Mouse (Mus musculus) erythroblast, adult 5-6 weeks (primary cell): ENCODE measurements around the gene Nr2f6. TPM values are rescaled to one million over a fixed set of nuclear protein-coding genes. Genes with fewer than 3 reads are reported as not detected.

ENCODE experiments used
- ATAC-seq: replicated peaks from 2 replicates; pipeline ENCODE4 v1.8.0; 2016; ENCODE audit warnings: moderate number of reproducible peaks, mild to moderate bottlenecking, moderate TSS enrichment, inconsistent platforms; ENCODE audit not compliant: poor library complexity, low FRiP score, severe bottlenecking
- total RNA-seq, 2 experiments: library from RNA; stranded (forward) in 1 of 2; stranded (reverse) in 1 of 2; fragments of 150-400 nt in 1 of 2; fragments of 200-764, 138-1000 nt in 1 of 2; gene quantifications; 2 replicates each; pipeline versions ENCODE4 v1.2.3 to v1.2.4; 2015 to 2017; ENCODE audit warnings: low replicate concordance in 2 of 2

The Nr2f6 gene
- total RNA-seq, 2 experiments from 2014 or later = 0.94 to 6.9 TPM

- ATAC-seq = no peak
Measured at GRCm38 (mm10) chr8:71392871-71393270, 11.1 kb upstream of the Nr2f6 start.

GRCm38 (mm10) chr8:71392391-71392790, 10.6 kb upstream of the Nr2f6 start:
- ATAC-seq = no peak

- ATAC-seq = no peak
Measured at GRCm38 (mm10) chr8:71391696-71392095, 9.9 kb upstream of the Nr2f6 start.

- ATAC-seq = no peak
Measured at GRCm38 (mm10) chr8:71388267-71388666, 6.5 kb upstream of the Nr2f6 start.

GRCm38 (mm10) chr8:71385212-71385835, 3.6 kb upstream of the Nr2f6 start:
- 0 out of 2 replicates have a peak, but pooled peaks have one; percentile 37 for ATAC-seq

GRCm38 (mm10) chr8:71383860-71384259, 2.1 kb upstream of the Nr2f6 start:
- no peak for ATAC-seq

- no peak for ATAC-seq
Measured at GRCm38 (mm10) chr8:71383396-71383795, 1.6 kb upstream of the Nr2f6 start.

- no peak for ATAC-seq
Measured at GRCm38 (mm10) chr8:71381971-71382961, 506 bp upstream of the Nr2f6 start.

- no peak for ATAC-seq
Measured at GRCm38 (mm10) chr8:71380178-71381171, 1.3 kb downstream of the Nr2f6 start.

GRCm38 (mm10) chr8:71379512-71380075, 2.2 kb downstream of the Nr2f6 start:
- ATAC-seq = no peak

GRCm38 (mm10) chr8:71379008-71379407, 2.8 kb downstream of the Nr2f6 start:
- no peak for ATAC-seq

- no peak for ATAC-seq
Measured at GRCm38 (mm10) chr8:71376423-71377030, 5.2 kb downstream of the Nr2f6 start.

GRCm38 (mm10) chr8:71375581-71376422, 6.0 kb downstream of the Nr2f6 start:
- ATAC-seq = no peak

GRCm38 (mm10) chr8:71374616-71375206, 7.0 kb downstream of the Nr2f6 start:
- ATAC-seq = no peak

GRCm38 (mm10) chr8:71373000-71373399, 8.8 kb downstream of the Nr2f6 start:
- no peak for ATAC-seq

- no peak for ATAC-seq
Measured at GRCm38 (mm10) chr8:71372427-71372826, 9.3 kb downstream of the Nr2f6 start.

GRCm38 (mm10) chr8:71371236-71371848, 10.4 kb downstream of the Nr2f6 start, which contains the start of gene Ocel1:
Gene Ocel1 (plus strand): TSS chr8:71371298.
- peak; percentile 84 for ATAC-seq
